Mouse (Mus musculus): ENCODE data around the gene Eif2b1. TPM values are rescaled to one million over a fixed set of nuclear protein-coding genes. Genes with fewer than 3 reads are reported as not detected.
A peak's percentile ranks its signal among the peaks of the same experiment; 100 is the strongest.

Gene Eif2b1
- polyA plus RNA-seq, 1 experiment from 2014 or later, result 61.2 TPM

DNA sequence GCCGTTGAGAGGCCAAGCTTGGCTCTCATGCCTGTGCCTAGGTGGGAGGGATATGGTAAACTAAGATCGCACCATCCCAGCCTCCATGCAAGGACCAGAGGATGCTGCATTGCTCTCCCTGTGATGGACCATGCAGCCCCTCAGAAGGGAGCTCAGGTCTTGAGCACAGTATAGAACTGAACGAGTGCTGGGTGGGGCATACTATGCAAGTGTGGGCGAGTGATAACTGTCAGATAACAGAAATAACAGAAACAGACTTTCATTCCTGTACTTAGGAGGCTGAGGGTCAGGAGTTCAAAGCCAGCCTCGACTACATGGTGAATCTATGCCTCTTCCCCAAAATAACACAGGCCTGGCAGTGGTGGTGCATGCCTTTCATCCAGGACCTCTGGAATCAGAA lies 43.9 kb downstream of the Eif2b1 start:
- WGBS, result 56% methylated on average over 5 of the region's 5 CpGs
- Histone ChIP-seq H3K4me3 (ENCODE audit: low read depth, low read length) (no peak overlapping the region), H3K4me2 (replicated peaks; ENCODE audit: low read depth) (no peak overlapping the region), H3K27ac (replicated peaks) (no peak overlapping the region), H3K4me1 (replicated peaks; ENCODE audit: control insufficient read depth, insufficient read depth) (0 out of 2 replicates have a peak, but pooled peaks cover 2% of the 10 kb centered on the region), H3K9me3 (ENCODE audit: control insufficient read depth, low read length) (no peaks in the 10 kb centered on the region), H3K9ac (ENCODE audit: low read length) (no peak overlapping the region), H3K27me3 (ENCODE audit: control insufficient read depth, insufficient read depth, low read length) (no peaks in the 10 kb centered on the region), H3K36me3 (ENCODE audit: control insufficient read depth, insufficient read depth, low read length) (no peaks in the 10 kb centered on the region)
- DNase-seq (ENCODE audit: low spot score) (no peak), ATAC-seq (ENCODE audit: low FRiP score, low TSS enrichment) (no peak)
- no peak for TF ChIP-seq CTCF (IDR thresholded peaks at IDR 0.05; ENCODE audit: low read depth)
- TF ChIP-seq EP300 (optimal IDR thresholded peaks at IDR 0.05), result no peak

DNA sequence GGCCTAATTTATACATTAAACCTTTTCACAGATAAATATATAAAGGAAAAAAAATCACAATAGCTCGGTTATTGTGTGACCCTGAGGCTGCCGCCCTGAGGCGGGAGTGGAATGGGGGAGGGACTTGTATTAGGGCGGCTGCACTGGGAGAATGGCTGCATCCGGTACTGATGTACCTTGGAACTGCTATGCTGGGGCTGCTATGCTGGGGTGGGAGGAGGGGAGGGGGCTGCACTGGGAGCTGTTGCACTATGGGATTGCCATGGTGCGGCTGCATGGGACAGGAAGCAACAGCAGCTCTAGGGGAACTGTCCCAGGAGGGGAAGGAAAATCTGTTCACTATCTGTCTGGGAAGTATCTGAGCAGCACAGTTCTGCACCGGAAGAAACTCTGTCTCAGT lies 46.5 kb downstream of the Eif2b1 start:
- 32% methylated on average over 7 of the region's 7 CpGs for WGBS
- no peak for ATAC-seq (ENCODE audit: low FRiP score, low TSS enrichment)
- H3K9me3 ChIP-seq (ENCODE audit: control insufficient read depth, low read length), result no peaks in the 10 kb centered on the region
- no peak overlapping the region for H3K4me3 ChIP-seq (ENCODE audit: low read depth, low read length)
- DNase-seq (ENCODE audit: low spot score), result no peak
- 0 out of 2 replicates have a peak overlapping the region, but pooled peaks have one; percentile 40 for H3K27ac ChIP-seq (replicated peaks)
- H3K36me3 ChIP-seq (ENCODE audit: control insufficient read depth, insufficient read depth, low read length), result no peaks in the 10 kb centered on the region
- no peaks in the 10 kb centered on the region for H3K27me3 ChIP-seq (ENCODE audit: control insufficient read depth, insufficient read depth, low read length)
- H3K9ac ChIP-seq (ENCODE audit: low read length), result no peak overlapping the region
- TF ChIP-seq CTCF (IDR thresholded peaks at IDR 0.05; ENCODE audit: low read depth) (no peak), EP300 (optimal IDR thresholded peaks at IDR 0.05) (no peak)
- peaks cover 8% of the 10 kb centered on the region for H3K4me1 ChIP-seq (replicated peaks; ENCODE audit: control insufficient read depth, insufficient read depth)
- H3K4me2 ChIP-seq (replicated peaks; ENCODE audit: low read depth), result no peak overlapping the region

DNA sequence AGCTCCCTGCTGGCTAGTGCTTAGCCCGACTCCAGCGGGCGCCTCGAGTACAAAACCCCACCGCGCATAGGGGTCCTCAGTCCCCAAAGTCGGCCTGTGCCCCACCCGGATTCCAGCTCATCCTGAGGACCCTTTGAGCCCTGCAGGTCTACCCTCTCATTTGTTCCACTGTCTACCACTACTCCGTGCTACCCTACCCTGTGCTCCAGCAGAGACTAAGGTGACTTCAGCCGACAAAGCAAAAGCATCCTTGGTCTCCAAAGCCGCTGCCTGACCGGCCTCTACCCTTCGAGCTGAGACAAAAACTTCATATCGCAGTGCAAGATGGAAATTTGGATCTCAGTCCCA lies 47.4 kb downstream of the Eif2b1 start:
- H3K9ac ChIP-seq (ENCODE audit: low read length), result peak overlapping the region; percentile 77

DNA sequence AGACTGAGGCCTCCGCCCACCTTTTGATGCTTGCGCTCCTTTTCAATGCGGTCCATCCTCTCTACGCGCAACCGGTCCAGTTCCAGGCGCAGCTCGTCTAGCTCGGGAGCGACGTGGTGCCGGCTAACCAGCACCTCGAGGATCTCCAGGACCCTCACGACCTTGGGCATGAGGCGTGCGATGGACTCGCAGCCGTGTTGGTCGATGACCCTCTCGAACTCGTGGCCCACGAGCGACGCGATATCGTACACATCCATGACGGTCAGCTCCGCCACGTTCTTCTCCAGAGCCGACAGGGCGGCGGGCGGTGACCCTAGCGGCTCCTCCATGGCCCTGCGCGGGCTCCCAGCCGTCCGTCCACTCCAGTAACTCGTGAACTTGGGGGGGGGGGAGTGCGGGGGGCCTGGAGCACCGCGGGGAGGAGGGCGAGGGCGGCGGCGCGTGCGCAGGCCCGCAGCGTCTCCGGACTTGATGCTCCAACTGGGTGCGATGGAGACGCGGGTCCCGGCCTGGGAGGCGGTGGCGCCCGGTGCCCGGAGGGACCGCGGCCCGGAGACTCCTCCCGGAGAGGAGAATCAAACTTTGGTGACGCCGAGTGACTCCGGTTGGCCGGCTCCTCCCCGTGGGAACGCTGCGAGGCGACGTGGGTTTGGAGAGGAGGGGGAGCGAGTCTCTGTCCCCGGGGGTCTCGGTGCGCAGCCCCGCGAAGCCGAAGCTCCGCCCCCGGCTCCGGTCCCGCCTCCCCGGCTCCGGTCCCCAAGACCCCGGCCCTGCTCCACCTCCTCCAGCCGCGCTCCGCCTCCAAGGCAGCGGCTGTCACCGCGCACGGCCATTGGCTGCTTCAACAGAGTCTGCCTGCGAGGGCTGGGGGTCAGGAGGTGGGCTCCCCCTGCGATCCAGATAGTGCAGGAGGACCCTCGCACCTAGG lies 48.0 kb downstream of the Eif2b1 start, which contains the start of gene Rilpl1:
TSS of gene Rilpl1 (minus strand) at position 737 of the 928 bp plus-strand sequence.
- WGBS, result under 1% methylated on average over 85 of the region's 96 CpGs
- DNase-seq (ENCODE audit: low spot score) (peak; percentile 69), ATAC-seq (ENCODE audit: low FRiP score, low TSS enrichment) (peak; percentile 72)
- H3K9ac ChIP-seq (ENCODE audit: low read length), result peak within 1 kb of the TSS; percentile 77
- H3K27ac ChIP-seq (replicated peaks), result peak within 1 kb of the TSS; percentile 83
- H3K4me2 ChIP-seq (replicated peaks; ENCODE audit: low read depth), result peak within 1 kb of the TSS; percentile 77
- no peaks in the 10 kb centered on the region; the same call in 1 of the 2 replicates for H3K36me3 ChIP-seq (ENCODE audit: control insufficient read depth, insufficient read depth, low read length)
- TF ChIP-seq CTCF (IDR thresholded peaks at IDR 0.05; ENCODE audit: low read depth) (no peak), EP300 (optimal IDR thresholded peaks at IDR 0.05) (no peak)
- peaks cover 8% of the 10 kb centered on the region for H3K4me1 ChIP-seq (replicated peaks; ENCODE audit: control insufficient read depth, insufficient read depth)
- H3K9me3 ChIP-seq (ENCODE audit: control insufficient read depth, low read length), result no peaks in the 10 kb centered on the region
- H3K27me3 ChIP-seq (ENCODE audit: control insufficient read depth, insufficient read depth, low read length), result no peaks in the 10 kb centered on the region
- H3K4me3 ChIP-seq (ENCODE audit: low read depth, low read length), result peak within 1 kb of the TSS; percentile 82

More for the DNA sequence above, 47.4 kb downstream of the Eif2b1 start:
- TF ChIP-seq EP300 (optimal IDR thresholded peaks at IDR 0.05) (no peak), CTCF (IDR thresholded peaks at IDR 0.05; ENCODE audit: low read depth) (no peak)
- DNase-seq (ENCODE audit: low spot score), result no peak
- H3K27ac ChIP-seq (replicated peaks), result peak overlapping the region; percentile 83
- peak overlapping the region; percentile 82 for H3K4me3 ChIP-seq (ENCODE audit: low read depth, low read length)
- 14% methylated on average over 14 of the region's 14 CpGs for WGBS
- peak overlapping the region; percentile 77 for H3K4me2 ChIP-seq (replicated peaks; ENCODE audit: low read depth)
- H3K27me3 ChIP-seq (ENCODE audit: control insufficient read depth, insufficient read depth, low read length), result no peaks in the 10 kb centered on the region
- peaks cover 8% of the 10 kb centered on the region for H3K4me1 ChIP-seq (replicated peaks; ENCODE audit: control insufficient read depth, insufficient read depth)
- no peak; the same call in 1 of the 2 replicates for ATAC-seq (ENCODE audit: low FRiP score, low TSS enrichment)
- no peaks in the 10 kb centered on the region; the same call in 1 of the 2 replicates for H3K36me3 ChIP-seq (ENCODE audit: control insufficient read depth, insufficient read depth, low read length)
- no peaks in the 10 kb centered on the region for H3K9me3 ChIP-seq (ENCODE audit: control insufficient read depth, low read length)

DNA sequence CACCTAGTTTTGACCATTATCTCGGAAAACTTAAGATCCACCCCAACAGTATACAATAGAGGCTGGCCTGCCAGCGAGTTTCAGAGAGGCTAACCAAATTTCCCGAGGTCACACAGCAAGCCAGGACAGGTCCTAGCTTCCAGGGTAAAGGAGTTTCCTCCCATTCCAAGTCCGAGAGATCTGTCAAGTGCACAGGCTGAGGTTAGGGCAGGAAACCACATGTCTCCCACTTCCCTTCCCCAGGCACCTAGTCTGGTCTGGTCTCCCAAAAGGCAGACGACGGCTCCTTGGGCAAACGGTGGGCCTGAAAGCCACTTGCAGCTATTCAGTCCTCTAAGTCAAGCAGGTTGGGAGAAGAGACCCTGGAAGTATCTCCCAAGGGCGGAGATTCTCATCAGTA lies 49.2 kb downstream of the Eif2b1 start:
- ATAC-seq (ENCODE audit: low FRiP score, low TSS enrichment) (no peak), DNase-seq (ENCODE audit: low spot score) (no peak)
- TF ChIP-seq EP300 (optimal IDR thresholded peaks at IDR 0.05) (no peak), CTCF (IDR thresholded peaks at IDR 0.05; ENCODE audit: low read depth) (no peak)
- Histone ChIP-seq H3K27me3 (ENCODE audit: control insufficient read depth, insufficient read depth, low read length) (no peaks in the 10 kb centered on the region), H3K4me1 (replicated peaks; ENCODE audit: control insufficient read depth, insufficient read depth) (peaks cover 8% of the 10 kb centered on the region), H3K4me2 (replicated peaks; ENCODE audit: low read depth) (peak overlapping the region; percentile 77), H3K36me3 (ENCODE audit: control insufficient read depth, insufficient read depth, low read length) (no peaks in the 10 kb centered on the region; the same call in 1 of the 2 replicates), H3K4me3 (ENCODE audit: low read depth, low read length) (peak overlapping the region; percentile 82), H3K9ac (ENCODE audit: low read length) (peak overlapping the region; percentile 77; the same call in 1 of the 2 replicates), H3K27ac (replicated peaks) (peak overlapping the region; percentile 83; the same call in 1 of the 2 replicates), H3K9me3 (ENCODE audit: control insufficient read depth, low read length) (no peaks in the 10 kb centered on the region)
- WGBS, result 47% methylated on average over 8 of the region's 8 CpGs

Data from stomach, postnatal 0 days (tissue).